Mouse (Mus musculus) midbrain, embryonic 11.5 days (tissue): ENCODE data around the gene Cpne4. TPM values are rescaled to one million over a fixed set of nuclear protein-coding genes. Genes with fewer than 3 reads are reported as not detected.

Experiments
- ATAC-seq: fragments of 200-750 bp; cut with Nextera tagmentation; 2 replicates; pipeline ENCODE4 v1.8.0; 2017; ENCODE audit warnings: moderate TSS enrichment, moderate library complexity; ENCODE audit not compliant: low FRiP score
- DNase-seq: peaks from one replicate; pipeline ENCODE4 v3.0.0; 2015; ENCODE audit warnings: low spot score; ENCODE audit errors: missing footprints
- H3K27ac ChIP-seq: fragments of 300-500 bp; sonication (generic); 2 replicates; pipeline ENCODE4 v1.5.1; 2014; ENCODE audit warnings: low read depth, low read length
- H3K27me3 ChIP-seq: fragments of 300-500 bp; sonication (generic); 2 replicates; pipeline ENCODE4 v1.6.1; 2014; ENCODE audit warnings: mild to moderate bottlenecking, low read length, moderate library complexity, mixed read lengths; ENCODE audit not compliant: control insufficient read depth, insufficient read depth
- H3K36me3 ChIP-seq: fragments of 300-500 bp; sonication (generic); 2 replicates; pipeline ENCODE4 v1.6.1; 2014; ENCODE audit warnings: mild to moderate bottlenecking, low read length, moderate library complexity, mixed read lengths; ENCODE audit not compliant: control insufficient read depth, insufficient read depth
- H3K4me1 ChIP-seq: fragments of 300-500 bp; sonication (generic); 2 replicates; pipeline ENCODE4 v1.6.1; 2014; ENCODE audit warnings: low read length; ENCODE audit not compliant: control insufficient read depth, insufficient read depth
- H3K4me2 ChIP-seq: fragments of 300-500 bp; sonication (generic); 2 replicates; pipeline ENCODE4 v1.6.1; 2014; ENCODE audit warnings: mild to moderate bottlenecking, moderate library complexity
- H3K4me3 ChIP-seq: fragments of 300-500 bp; sonication (generic); 2 replicates; pipeline ENCODE4 v1.5.1; 2014; ENCODE audit warnings: low read depth, low read length
- H3K9ac ChIP-seq: fragments of 300-500 bp; sonication (generic); 2 replicates; pipeline ENCODE4 v1.6.1; 2014; ENCODE audit warnings: low read length
- H3K9me3 ChIP-seq: fragments of 300-500 bp; sonication (generic); 2 replicates; pipeline ENCODE4 v1.6.1; 2016; ENCODE audit warnings: low read length; ENCODE audit not compliant: control insufficient read depth
- WGBS: fragments of 180-500 bp; shearing (Covaris S2); extraction: QIAGEN DNeasy Blood & Tissue Kit; methylation state at CpG from one replicate; pipeline ENCODE4 v1.1.7; 2014; 5-methylcytosine and 5-hydroxymethylcytosine counted together
- polyA plus RNA-seq: library from polyadenylated mRNA; unstranded; fragments of >200 nt; fragmentation: Nextera tagmentation; extraction: Ambion mirVana; gene quantifications from 2 replicates; pipeline ENCODE4 v1.2.1, GENCODE M21; 2014

The Cpne4 gene
- polyA plus RNA-seq, 1 experiment from 2014 or later, result 2.1 TPM

DNA sequence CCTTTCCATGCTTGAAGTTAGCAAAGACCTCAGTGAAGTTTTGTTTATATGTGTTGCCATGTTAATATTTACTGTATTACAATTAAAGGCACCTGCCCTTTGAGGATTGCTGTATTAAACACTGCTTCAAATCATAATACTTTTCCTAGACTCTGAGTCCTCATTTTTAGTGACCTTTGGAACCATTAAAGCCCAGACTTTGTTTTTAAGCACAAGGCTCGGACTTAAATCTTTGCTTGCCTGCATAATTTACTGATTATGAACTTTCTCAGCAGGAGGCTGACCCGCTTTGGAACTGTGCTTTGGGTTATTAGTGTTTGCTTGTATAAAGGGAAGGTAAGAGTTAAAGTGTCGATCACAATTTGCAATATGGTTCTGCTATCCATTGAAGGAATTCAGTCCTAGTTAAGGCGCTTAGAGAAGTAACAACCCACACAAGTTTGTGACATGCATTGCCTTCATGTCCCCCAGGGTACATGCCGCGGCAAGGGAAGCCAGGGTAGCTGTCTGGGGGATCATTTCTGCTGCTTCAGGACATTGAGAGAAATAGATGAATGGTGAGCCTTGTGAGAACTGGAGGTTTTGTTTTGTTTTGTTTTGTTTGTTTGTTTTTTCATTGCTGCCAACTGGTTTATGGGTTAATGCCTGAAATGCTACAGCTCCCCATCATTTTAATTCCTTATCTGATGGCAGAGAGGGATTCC is 35.0 kb downstream of the Cpne4 start:
- H3K27me3 ChIP-seq, result no peaks in the 10 kb centered on the region
- no peaks in the 10 kb centered on the region for H3K9me3 ChIP-seq
- no peak overlapping the region for H3K27ac ChIP-seq
- DNase-seq (no peak), ATAC-seq (no peak)
- no peaks in the 10 kb centered on the region for H3K4me1 ChIP-seq
- H3K4me3 ChIP-seq, result no peak overlapping the region
- no peak overlapping the region for H3K4me2 ChIP-seq
- H3K9ac ChIP-seq, result no peak overlapping the region
- H3K36me3 ChIP-seq, result no peaks in the 10 kb centered on the region
- 74% methylated on average over 6 of the region's 6 CpGs for WGBS

DNA sequence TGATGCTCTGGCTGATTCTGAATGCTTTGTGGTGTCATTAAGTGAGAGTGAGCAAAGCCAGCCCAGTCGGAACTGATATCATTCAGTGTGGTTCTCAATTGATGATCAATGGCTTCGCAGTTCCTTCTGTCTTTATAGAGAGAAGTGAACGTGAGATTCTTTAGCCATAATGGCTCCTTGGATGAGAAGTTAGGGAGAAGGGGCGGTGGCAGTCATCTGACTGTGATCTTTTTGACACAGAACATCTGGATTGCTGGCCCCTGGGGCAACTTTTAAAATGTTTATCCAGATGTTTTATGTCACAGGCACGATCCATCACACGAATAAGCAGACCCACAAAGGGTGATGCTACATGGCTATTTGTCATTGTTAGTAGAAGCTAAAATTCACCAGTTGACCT is 35.6 kb downstream of the Cpne4 start:
- 85% methylated on average over 6 of the region's 6 CpGs for WGBS
- Histone ChIP-seq H3K4me3 (no peak overlapping the region), H3K4me1 (no peaks in the 10 kb centered on the region), H3K9me3 (no peaks in the 10 kb centered on the region), H3K4me2 (no peak overlapping the region), H3K36me3 (no peaks in the 10 kb centered on the region), H3K27me3 (no peaks in the 10 kb centered on the region), H3K27ac (no peak overlapping the region), H3K9ac (no peak overlapping the region)
- no peak for ATAC-seq
- no peak for DNase-seq

DNA sequence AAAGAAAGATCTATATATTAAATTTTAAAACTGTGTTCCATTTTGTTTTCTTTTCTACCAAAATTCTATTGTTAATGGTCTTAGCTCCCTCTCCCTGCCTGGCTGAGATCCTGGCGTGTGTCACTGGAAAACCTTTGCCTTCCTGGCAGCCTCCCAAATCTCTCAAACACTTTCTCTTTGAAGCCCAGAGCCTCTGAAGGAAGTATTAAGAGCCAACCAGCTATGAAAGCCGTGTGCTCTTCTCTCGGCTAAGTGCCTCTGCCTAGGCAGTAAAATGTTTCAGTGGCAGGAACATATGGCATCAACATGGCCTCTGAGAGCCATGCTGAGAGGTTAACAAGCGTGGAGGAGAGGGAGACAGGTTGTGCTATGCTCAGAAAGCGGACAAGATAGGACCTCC is 47.5 kb downstream of the Cpne4 start:
- Histone ChIP-seq H3K36me3 (no peaks in the 10 kb centered on the region), H3K4me1 (no peaks in the 10 kb centered on the region), H3K4me2 (no peak overlapping the region), H3K27me3 (no peaks in the 10 kb centered on the region), H3K4me3 (no peak overlapping the region), H3K9me3 (no peaks in the 10 kb centered on the region), H3K9ac (no peak overlapping the region), H3K27ac (no peak overlapping the region)
- 54% methylated on average over 5 of the region's 5 CpGs for WGBS
- ATAC-seq (no peak), DNase-seq (no peak)

DNA sequence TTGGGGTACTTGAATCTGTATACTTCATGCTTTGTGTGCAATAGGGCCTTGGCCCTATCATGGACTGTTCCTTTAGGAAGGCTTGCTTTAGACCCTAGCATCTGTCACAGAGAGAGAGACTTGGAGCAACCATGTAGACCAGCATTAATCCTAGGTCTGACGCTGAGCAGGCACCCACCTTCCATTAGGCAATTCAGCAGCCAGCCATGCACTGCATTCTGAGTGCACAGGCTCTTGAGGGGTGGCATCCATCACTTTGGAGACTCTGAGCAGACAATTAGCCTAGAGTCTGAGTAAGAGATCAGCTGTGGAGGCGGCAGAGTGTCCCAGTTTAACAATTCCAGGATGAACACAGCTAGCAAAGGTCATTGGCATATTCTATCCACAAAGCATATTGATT is 47.9 kb downstream of the Cpne4 start:
- DNase-seq, result no peak
- no peak overlapping the region for H3K4me3 ChIP-seq
- H3K4me2 ChIP-seq, result no peak overlapping the region
- WGBS, result 80% methylated on average over 2 of the region's 2 CpGs
- no peak overlapping the region for H3K9ac ChIP-seq
- no peaks in the 10 kb centered on the region for H3K4me1 ChIP-seq
- no peak for ATAC-seq
- no peaks in the 10 kb centered on the region for H3K27me3 ChIP-seq
- no peaks in the 10 kb centered on the region for H3K9me3 ChIP-seq
- no peaks in the 10 kb centered on the region for H3K36me3 ChIP-seq
- no peak overlapping the region for H3K27ac ChIP-seq

DNA sequence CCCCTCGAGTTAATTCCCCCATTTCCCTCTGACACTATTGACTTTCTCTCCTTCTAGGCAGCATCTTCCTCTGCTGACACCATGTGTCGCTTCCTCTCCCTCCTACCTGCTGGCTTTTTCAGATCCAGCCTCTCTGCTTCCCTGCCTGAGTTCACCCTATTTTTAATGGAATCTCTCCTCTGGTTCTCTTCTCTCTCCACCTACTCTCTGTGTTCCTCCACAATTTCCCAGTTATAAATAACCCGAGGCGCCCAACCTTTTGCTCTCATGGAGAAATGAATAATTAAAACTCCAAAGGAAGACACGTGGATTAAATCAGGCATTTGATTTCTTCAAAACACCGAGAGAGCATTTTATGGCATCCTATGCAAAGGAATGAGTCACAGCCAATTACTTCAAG is 65.4 kb downstream of the Cpne4 start:
- Histone ChIP-seq H3K27me3 (no peaks in the 10 kb centered on the region), H3K27ac (no peak overlapping the region), H3K9ac (no peak overlapping the region), H3K4me2 (no peak overlapping the region), H3K4me3 (no peak overlapping the region), H3K9me3 (no peaks in the 10 kb centered on the region), H3K4me1 (no peaks in the 10 kb centered on the region), H3K36me3 (no peaks in the 10 kb centered on the region)
- no peak for DNase-seq
- ATAC-seq, result no peak
- WGBS, result 76% methylated on average over 6 of the region's 6 CpGs

DNA sequence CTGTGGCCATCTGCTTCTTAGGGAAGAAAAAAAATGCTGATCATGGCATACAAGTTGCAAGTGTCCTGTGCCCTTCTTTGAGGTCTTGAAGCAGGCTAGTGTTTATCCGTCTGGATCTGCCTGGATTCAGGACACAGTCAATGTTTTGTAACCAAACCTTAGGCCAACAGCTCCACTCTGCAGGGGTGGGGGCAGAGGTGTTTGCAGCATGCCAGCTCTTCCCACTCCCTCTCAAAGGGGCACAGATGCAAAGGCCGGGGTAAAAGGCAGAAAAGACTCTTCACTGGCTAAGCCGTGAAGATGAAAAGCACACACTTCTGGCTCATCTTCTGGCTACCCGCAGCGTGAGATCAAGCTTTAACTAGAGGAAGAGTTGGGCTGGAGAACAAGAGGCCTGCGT is 69.6 kb downstream of the Cpne4 start:
- WGBS, result 73% methylated on average over 6 of the region's 6 CpGs
- Histone ChIP-seq H3K9ac (no peak overlapping the region), H3K36me3 (no peaks in the 10 kb centered on the region), H3K4me3 (no peak overlapping the region), H3K4me1 (no peaks in the 10 kb centered on the region), H3K27ac (no peak overlapping the region), H3K27me3 (no peaks in the 10 kb centered on the region), H3K9me3 (no peaks in the 10 kb centered on the region), H3K4me2 (no peak overlapping the region)
- DNase-seq (no peak), ATAC-seq (no peak)

DNA sequence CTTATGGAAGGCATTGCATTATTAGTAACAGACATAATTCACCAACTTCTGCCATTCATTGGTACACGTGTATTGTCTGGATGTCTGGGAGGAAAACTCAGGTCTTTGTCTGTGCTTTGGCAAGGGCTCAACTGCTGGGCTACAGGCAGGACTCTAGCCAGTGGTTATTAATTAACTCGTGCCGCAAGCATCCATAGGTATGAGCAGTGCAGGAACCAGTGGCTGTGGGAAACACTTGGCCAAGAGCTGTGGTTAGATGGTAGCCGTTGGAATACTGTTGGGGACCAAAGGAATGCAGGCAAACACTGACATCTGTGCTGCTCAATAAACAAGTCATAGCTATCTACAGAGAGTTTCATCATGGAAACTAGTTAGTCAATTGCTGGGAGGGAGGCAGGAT is 76.5 kb downstream of the Cpne4 start:
- Histone ChIP-seq H3K4me3 (no peak overlapping the region), H3K4me2 (no peak overlapping the region), H3K27me3 (no peaks in the 10 kb centered on the region), H3K4me1 (no peaks in the 10 kb centered on the region), H3K27ac (no peak overlapping the region), H3K9me3 (no peaks in the 10 kb centered on the region), H3K36me3 (no peaks in the 10 kb centered on the region), H3K9ac (no peak overlapping the region)
- 90% methylated on average over 4 of the region's 4 CpGs for WGBS
- DNase-seq (no peak), ATAC-seq (no peak)

DNA sequence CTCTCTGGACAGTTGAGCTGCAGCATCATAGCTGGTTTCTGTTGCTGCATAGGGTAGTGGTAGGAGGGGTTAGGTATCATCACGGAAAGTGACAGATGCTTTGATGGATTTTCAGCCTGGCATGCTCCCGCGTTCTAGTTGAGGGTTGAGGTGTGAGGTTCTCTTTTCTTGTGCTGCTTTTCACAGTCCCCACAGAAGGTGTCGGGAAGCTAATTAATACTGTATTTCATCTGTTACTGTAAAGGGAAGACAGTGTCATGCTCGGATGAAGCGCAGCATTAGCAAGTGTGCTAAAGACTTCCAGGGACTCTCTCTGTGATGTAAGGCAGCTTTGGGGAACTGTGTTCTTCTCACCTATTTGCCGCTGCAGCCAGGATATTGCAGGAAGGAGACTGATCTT is 80.7 kb downstream of the Cpne4 start:
- Histone ChIP-seq H3K27ac (no peak overlapping the region), H3K4me3 (no peak overlapping the region), H3K4me2 (no peak overlapping the region), H3K36me3 (no peaks in the 10 kb centered on the region), H3K9me3 (no peaks in the 10 kb centered on the region), H3K9ac (no peak overlapping the region), H3K4me1 (no peaks in the 10 kb centered on the region), H3K27me3 (no peaks in the 10 kb centered on the region)
- no peak for ATAC-seq
- no peak for DNase-seq
- WGBS, result 76% methylated on average over 7 of the region's 7 CpGs

DNA sequence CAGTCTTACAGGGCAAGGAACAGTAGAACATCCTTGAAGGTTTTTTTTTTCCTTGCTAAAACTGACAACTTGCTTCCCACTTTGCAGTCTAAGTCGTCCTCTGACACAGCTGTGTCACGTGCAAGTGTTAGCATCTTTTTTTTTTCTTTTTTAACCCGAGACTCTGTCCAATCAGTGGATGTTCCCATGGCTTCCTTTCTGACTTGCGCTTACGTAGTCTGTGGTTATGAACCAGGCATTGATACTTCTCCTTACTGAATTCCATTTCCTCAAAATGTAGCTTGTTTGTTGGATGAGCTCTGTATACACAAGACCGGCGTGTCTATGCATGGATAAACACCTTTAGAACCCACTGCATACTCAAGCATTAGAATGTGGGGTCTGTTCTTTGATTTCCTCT is 82.2 kb downstream of the Cpne4 start:
- Histone ChIP-seq H3K4me2 (no peak overlapping the region), H3K27me3 (no peaks in the 10 kb centered on the region), H3K4me3 (no peak overlapping the region), H3K9ac (no peak overlapping the region), H3K4me1 (no peaks in the 10 kb centered on the region), H3K27ac (no peak overlapping the region), H3K36me3 (no peaks in the 10 kb centered on the region), H3K9me3 (no peaks in the 10 kb centered on the region)
- 89% methylated on average over 7 of the region's 7 CpGs for WGBS
- ATAC-seq (no peak), DNase-seq (no peak)
